Mouse (Mus musculus): ENCODE measurements at regions not wholly inside any gene's neighbourhood (a gene's known extent, or its start where the extent isn't known, plus 50 kb on each side); places are given as distances from the start of the nearest gene placed in this dataset.

GRCm38 (mm10) chr17:54656553-54656952 lies 357.7 kb upstream of the Slc5a7 start:
- no peak for TF ChIP-seq CTCF (IDR thresholded peaks at IDR 0.05; ENCODE audit: low read depth)
- no peaks in the 10 kb centered on the region for H3K27me3 ChIP-seq (ENCODE audit: insufficient read depth, low read length)
- no peak overlapping the region for H3K4me3 ChIP-seq (ENCODE audit: low read length)

More at GRCm38 (mm10) chr17:54656553-54656952, 357.7 kb upstream of the Slc5a7 start:
- peak; percentile 4 for DNase-seq (ENCODE audit: low spot score)
- Histone ChIP-seq H3K9ac (replicated peaks; ENCODE audit: low read length) (no peak overlapping the region), H3K36me3 (ENCODE audit: insufficient read depth, low read length) (no peaks in the 10 kb centered on the region), H3K4me2 (ENCODE audit: low read depth, low read length) (no peak overlapping the region), H3K27ac (no peak overlapping the region), H3K9me3 (ENCODE audit: low read length) (no peaks in the 10 kb centered on the region), H3K4me1 (ENCODE audit: insufficient read depth, low read length) (no peaks in the 10 kb centered on the region)
- no peak for ATAC-seq
